In the genomic region with DNA sequence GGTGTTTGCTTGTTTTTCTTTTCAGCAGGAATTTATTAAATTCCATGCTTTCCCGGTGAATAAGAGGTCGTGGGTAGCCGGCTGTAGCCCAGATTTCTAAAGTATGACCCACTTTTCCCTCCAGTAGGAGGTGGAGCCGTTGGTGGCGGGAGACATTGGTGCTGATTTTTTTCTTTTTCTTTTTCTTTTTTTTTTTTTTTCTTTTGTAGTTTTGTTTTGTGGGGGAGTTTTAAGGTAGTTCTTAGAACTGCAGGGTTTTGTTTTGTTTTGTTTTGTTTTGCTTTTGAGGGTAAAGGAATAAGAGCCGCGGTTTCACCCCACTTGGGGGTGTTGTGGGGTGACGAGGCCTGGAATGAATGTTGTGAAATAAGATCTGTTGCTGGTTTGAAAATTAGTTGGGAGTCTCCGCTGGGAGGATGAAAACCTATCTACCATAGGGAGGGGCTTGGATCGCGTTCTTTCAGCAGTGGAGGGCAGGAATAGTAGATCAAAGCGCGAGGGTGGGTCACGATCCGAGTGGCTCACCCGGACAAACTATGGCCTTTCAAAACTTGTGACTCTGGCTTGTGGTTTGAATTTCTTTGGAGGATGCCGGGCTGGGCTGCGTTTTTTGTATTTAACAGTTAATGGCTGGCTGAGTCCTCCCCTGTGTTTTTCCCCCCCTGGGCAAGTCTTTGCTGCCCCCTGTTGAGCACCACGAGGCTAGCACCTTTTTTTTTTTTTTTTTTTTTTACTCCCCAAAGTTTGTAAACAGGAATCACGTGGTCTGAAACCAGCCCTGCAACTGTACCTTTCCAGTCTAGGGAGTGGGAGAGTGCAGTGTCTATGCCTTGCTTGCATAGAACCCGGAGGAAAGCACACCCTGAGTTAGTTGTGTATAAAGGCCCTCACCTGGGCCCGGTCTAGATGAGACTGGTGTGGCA, we compare ENCODE assay signal across 8 mouse cellular contexts. TPM values are rescaled to one million over a fixed set of nuclear protein-coding genes. Genes with fewer than 3 reads are reported as not detected.
DNase-seq lines count a peak whose midpoint lies in the region; ATAC-seq and TF ChIP-seq lines count a peak whose summit lies in the region.

No protein-coding gene starts in this region.

- no peaks in the 10 kb centered on the region for H3K79me2 ChIP-seq in myocyte (ENCODE audit: control insufficient read depth, insufficient read depth)

- H3K27ac ChIP-seq in embryonic facial prominence, embryonic 12.5 days: peak overlapping the region; percentile 96
- peak overlapping the region; percentile 96 for H3K27ac ChIP-seq in heart, embryonic 10.5 days
- peak overlapping the region; percentile 89 for H3K27ac ChIP-seq in liver, embryonic 11.5 days (ENCODE audit: low read depth, low read length)
- peak overlapping the region; percentile 61 for H3K27ac ChIP-seq in stomach, embryonic 14.5 days (ENCODE audit: low read length)

- peak overlapping the region; percentile 88 for H3K9ac ChIP-seq in embryonic facial prominence, embryonic 12.5 days
- peak overlapping the region; percentile 99 for H3K9ac ChIP-seq in liver, embryonic 11.5 days (ENCODE audit: low read depth, low read length)
- H3K9ac ChIP-seq in stomach, embryonic 14.5 days (replicated peaks; ENCODE audit: low read depth, low read length): peak overlapping the region; percentile 81

- peak overlapping the region; percentile 69 for H3ac ChIP-seq in myocyte (ENCODE audit: control insufficient read depth, insufficient read length)

- 2% methylated on average over 22 of the region's 22 CpGs for WGBS in embryonic facial prominence, embryonic 12.5 days
- WGBS in heart, embryonic 10.5 days: 2% methylated on average over 22 of the region's 22 CpGs
- WGBS in liver, embryonic 11.5 days: 1% methylated on average over 22 of the region's 22 CpGs
- WGBS in stomach, embryonic 14.5 days: 2% methylated on average over 22 of the region's 22 CpGs

- DNase-seq in 416B (ENCODE audit: low read depth): peak; percentile 95
- DNase-seq in adrenal gland, adult 8-10 months: peak; percentile 58
- DNase-seq in heart, embryonic 10.5 days (ENCODE audit: low spot score): peak; percentile 83
- DNase-seq in kidney, adult 9 months: peak; percentile 77
- DNase-seq in liver, embryonic 11.5 days (ENCODE audit: low spot score): peak; percentile 81

- TF ChIP-seq POLR2A in myocyte (IDR thresholded peaks at IDR 0.05; ENCODE audit: insufficient read length, low read depth): no peak

- no peaks in the 10 kb centered on the region for H3K27me3 ChIP-seq in embryonic facial prominence, embryonic 12.5 days
- H3K27me3 ChIP-seq in heart, embryonic 10.5 days (ENCODE audit: insufficient read depth, poor library complexity, severe bottlenecking): no peaks in the 10 kb centered on the region
- H3K27me3 ChIP-seq in liver, embryonic 11.5 days (replicated peaks; ENCODE audit: control insufficient read depth, insufficient read depth, low read length): no peaks in the 10 kb centered on the region
- no peaks in the 10 kb centered on the region for H3K27me3 ChIP-seq in myocyte (ENCODE audit: control insufficient read depth, insufficient read depth, insufficient read length)
- H3K27me3 ChIP-seq in stomach, embryonic 14.5 days (ENCODE audit: control insufficient read depth, insufficient read depth, low read length): no peaks in the 10 kb centered on the region

- peaks cover 15% of the 10 kb centered on the region for H3K4me1 ChIP-seq in embryonic facial prominence, embryonic 12.5 days
- H3K4me1 ChIP-seq in heart, embryonic 10.5 days: peaks cover 33% of the 10 kb centered on the region
- H3K4me1 ChIP-seq in liver, embryonic 11.5 days (replicated peaks; ENCODE audit: control insufficient read depth, insufficient read depth, low read length): peaks cover 43% of the 10 kb centered on the region
- H3K4me1 ChIP-seq in stomach, embryonic 14.5 days (ENCODE audit: control insufficient read depth, insufficient read depth, low read length): peaks cover 14% of the 10 kb centered on the region

- no peak for ATAC-seq in embryonic facial prominence, embryonic 12.5 days (ENCODE audit: insufficient number of reproducible peaks, insufficient read depth, low FRiP score, low TSS enrichment)
- no peak for ATAC-seq in liver, embryonic 11.5 days (replicated peaks; ENCODE audit: low FRiP score)
- no peak for ATAC-seq in stomach, embryonic 14.5 days (ENCODE audit: insufficient number of reproducible peaks, insufficient read depth, low FRiP score, low read depth)

- H3K9me3 ChIP-seq in embryonic facial prominence, embryonic 12.5 days: no peaks in the 10 kb centered on the region
- no peaks in the 10 kb centered on the region for H3K9me3 ChIP-seq in heart, embryonic 10.5 days
- H3K9me3 ChIP-seq in liver, embryonic 11.5 days (ENCODE audit: control insufficient read depth, low read length): no peaks in the 10 kb centered on the region
- no peaks in the 10 kb centered on the region for H3K9me3 ChIP-seq in stomach, embryonic 14.5 days (ENCODE audit: control insufficient read depth, low read depth, low read length)

- peaks cover 19% of the 10 kb centered on the region for H3K36me3 ChIP-seq in embryonic facial prominence, embryonic 12.5 days
- peaks cover 32% of the 10 kb centered on the region for H3K36me3 ChIP-seq in heart, embryonic 10.5 days
- peaks cover 18% of the 10 kb centered on the region for H3K36me3 ChIP-seq in liver, embryonic 11.5 days (ENCODE audit: control insufficient read depth, insufficient read depth, low read length)
- peaks cover 8% of the 10 kb centered on the region for H3K36me3 ChIP-seq in myocyte (ENCODE audit: control insufficient read depth, insufficient read depth)
- peaks cover 9% of the 10 kb centered on the region; the same call in 1 of the 2 replicates for H3K36me3 ChIP-seq in stomach, embryonic 14.5 days (ENCODE audit: control insufficient read depth, insufficient read depth, low read length)

- peak overlapping the region; percentile 81 for H3K4me3 ChIP-seq in embryonic facial prominence, embryonic 12.5 days
- peak overlapping the region; percentile 91 for H3K4me3 ChIP-seq in heart, embryonic 10.5 days
- H3K4me3 ChIP-seq in liver, embryonic 11.5 days (ENCODE audit: low read depth, low read length): peak overlapping the region; percentile 85
- H3K4me3 ChIP-seq in myocyte: peak overlapping the region; percentile 83
- H3K4me3 ChIP-seq in stomach, embryonic 14.5 days (ENCODE audit: low read depth, low read length): peak overlapping the region; percentile 82

- peak overlapping the region; percentile 74 for H3K4me2 ChIP-seq in embryonic facial prominence, embryonic 12.5 days (replicated peaks)
- peak overlapping the region; percentile 88 for H3K4me2 ChIP-seq in liver, embryonic 11.5 days
- H3K4me2 ChIP-seq in myocyte (ENCODE audit: low read depth): peak overlapping the region; percentile 93
- H3K4me2 ChIP-seq in stomach, embryonic 14.5 days (replicated peaks; ENCODE audit: low read depth, low read length): peak overlapping the region; percentile 95

TF ChIP-seq in myocyte, 11 proteins besides CTCF, POLR2A, EP300 and RAD21 (continues in another document):
- TF ChIP-seq TCF12 (IDR thresholded peaks at IDR 0.05; ENCODE audit: insufficient read depth, poor library complexity, severe bottlenecking) (no peak), MAX (IDR thresholded peaks at IDR 0.05; ENCODE audit: low read depth) (peak; percentile 81), MYOD1 (IDR thresholded peaks at IDR 0.05; ENCODE audit: control insufficient read depth in 1 of 3, insufficient read length in 2 of 3, low read depth in 2 of 3) (no peak), USF1 (IDR thresholded peaks at IDR 0.05; ENCODE audit: low read depth) (peak; percentile 90), SRF (IDR thresholded peaks at IDR 0.05; ENCODE audit: control insufficient read depth, insufficient read length, low read depth) (no peak), POLR2AphosphoS2 (IDR thresholded peaks at IDR 0.05; ENCODE audit: insufficient read length, low read depth) (no peak), MYOG (IDR thresholded peaks at IDR 0.05; ENCODE audit: control insufficient read depth in 1 of 3, insufficient read depth in 1 of 3, insufficient read length in 2 of 3, low read depth in 2 of 3) (peak in 1 of 3 experiments; percentile 19), REST (IDR thresholded peaks at IDR 0.05; ENCODE audit: insufficient read depth, insufficient read length) (no peak)

RNA-seq across cellular contexts. Expression of a gene that starts 2.0 kb away (rescaled TPM):
- total RNA-seq in adrenal gland, adult 8-10 months (2022): 100 to 1,000 TPM in 1 of 4 experiments, 10 to 100 TPM in 3; 55.1 to 168 (median 83.0) TPM
- 20.1 and 20.3 TPM in 2 replicates for polyA plus RNA-seq in embryonic facial prominence, embryonic 12.5 days (2016; fragmentation: Nextera tagmentation; extraction: Ambion mirVana)
- polyA plus RNA-seq in heart, embryonic 10.5 days (2016; fragmentation: Nextera tagmentation; extraction: Ambion mirVana): 28.7 and 31.4 TPM in 2 replicates
- 41.6 and 47.0 TPM in 2 replicates for polyA plus RNA-seq in liver, embryonic 11.5 days (2014; fragmentation: Nextera tagmentation; extraction: Ambion mirVana)
- 16.3 TPM for polyA plus RNA-seq in myocyte (2012; fragmentation: generic; extraction: Trizol)
- 10.1 TPM in 2 replicates for polyA plus RNA-seq in stomach, embryonic 14.5 days (2014; fragmentation: Nextera tagmentation; extraction: Ambion mirVana)

RNA-seq across cellular contexts. Expression of a gene that starts 56.9 kb away (rescaled TPM):
- total RNA-seq in adrenal gland, adult 8-10 months (2022): not detected
- polyA plus RNA-seq in embryonic facial prominence, embryonic 12.5 days (2016; fragmentation: Nextera tagmentation; extraction: Ambion mirVana): not detected in 2 replicates
- polyA plus RNA-seq in heart, embryonic 10.5 days (2016; fragmentation: Nextera tagmentation; extraction: Ambion mirVana): not detected in 2 replicates
- 0.11 TPM in 1 of 2 replicates, not detected in the other for polyA plus RNA-seq in liver, embryonic 11.5 days (2014; fragmentation: Nextera tagmentation; extraction: Ambion mirVana)
- not detected for polyA plus RNA-seq in myocyte (2012; fragmentation: generic; extraction: Trizol)
- not detected in 2 replicates for polyA plus RNA-seq in stomach, embryonic 14.5 days (2014; fragmentation: Nextera tagmentation; extraction: Ambion mirVana)

RNA-seq across cellular contexts. Expression of a gene that starts 57.1 kb away (rescaled TPM):
- 10 to 100 TPM; 23.9 to 40.4 (median 32.0) TPM for total RNA-seq in adrenal gland, adult 8-10 months (2022)
- 19.0 and 19.1 TPM in 2 replicates for polyA plus RNA-seq in embryonic facial prominence, embryonic 12.5 days (2016; fragmentation: Nextera tagmentation; extraction: Ambion mirVana)
- 13.6 and 14.4 TPM in 2 replicates for polyA plus RNA-seq in heart, embryonic 10.5 days (2016; fragmentation: Nextera tagmentation; extraction: Ambion mirVana)
- 11.5 and 11.8 TPM in 2 replicates for polyA plus RNA-seq in liver, embryonic 11.5 days (2014; fragmentation: Nextera tagmentation; extraction: Ambion mirVana)
- 9.0 TPM for polyA plus RNA-seq in myocyte (2012; fragmentation: generic; extraction: Trizol)
- 15.2 and 15.6 TPM in 2 replicates for polyA plus RNA-seq in stomach, embryonic 14.5 days (2014; fragmentation: Nextera tagmentation; extraction: Ambion mirVana)

RNA-seq across cellular contexts. Expression of a gene that starts 59.7 kb away (rescaled TPM):
- total RNA-seq in adrenal gland, adult 8-10 months (2022): under 1 TPM in 1 of 4 experiments, not detected in 3; 0.26 TPM
- 1.8 and 2.4 TPM in 2 replicates for polyA plus RNA-seq in embryonic facial prominence, embryonic 12.5 days (2016; fragmentation: Nextera tagmentation; extraction: Ambion mirVana)
- 1.3 and 1.5 TPM in 2 replicates for polyA plus RNA-seq in heart, embryonic 10.5 days (2016; fragmentation: Nextera tagmentation; extraction: Ambion mirVana)
- 0.42 and 0.52 TPM in 2 replicates for polyA plus RNA-seq in liver, embryonic 11.5 days (2014; fragmentation: Nextera tagmentation; extraction: Ambion mirVana)
- polyA plus RNA-seq in myocyte (2012; fragmentation: generic; extraction: Trizol): not detected
- polyA plus RNA-seq in stomach, embryonic 14.5 days (2014; fragmentation: Nextera tagmentation; extraction: Ambion mirVana): 0.62 and 0.65 TPM in 2 replicates
